Mouse (Mus musculus) embryonic facial prominence, embryonic 15.5 days (tissue): Measurements from ENCODE around the gene Gm11985. TPM values are rescaled to one million over a fixed set of nuclear protein-coding genes. Genes with fewer than 3 reads are reported as not detected.
A peak's percentile ranks its signal among the peaks of the same experiment; 100 is the strongest.

Experiments
- ATAC-seq: fragments of 200-750 bp; cut with Nextera tagmentation; 2 replicates; pipeline ENCODE4 v1.8.0; 2017; ENCODE audit warnings: low read depth, moderate TSS enrichment; ENCODE audit not compliant: insufficient number of reproducible peaks, low FRiP score, low TSS enrichment
- H3K27ac ChIP-seq: fragments of 300-500 bp; sonication (generic); replicated peaks from 2 replicates; pipeline ENCODE4 v1.5.1; 2015; ENCODE audit warnings: mild to moderate bottlenecking, inconsistent platforms
- H3K27me3 ChIP-seq: fragments of 300-500 bp; sonication (generic); 2 replicates; pipeline ENCODE4 v1.6.1; 2015; ENCODE audit warnings: inconsistent platforms
- H3K36me3 ChIP-seq: fragments of 300-500 bp; sonication (generic); 2 replicates; pipeline ENCODE4 v1.6.1; 2015; ENCODE audit warnings: mild to moderate bottlenecking, inconsistent platforms
- H3K4me1 ChIP-seq: fragments of 300-500 bp; sonication (generic); 2 replicates; pipeline ENCODE4 v1.6.1; 2015; ENCODE audit warnings: inconsistent platforms
- H3K4me2 ChIP-seq: fragments of 300-500 bp; sonication (generic); replicated peaks from 2 replicates; pipeline ENCODE4 v1.6.1; 2015; ENCODE audit warnings: mild to moderate bottlenecking, inconsistent platforms
- H3K4me3 ChIP-seq: fragments of 300-500 bp; sonication (generic); replicated peaks from 2 replicates; pipeline ENCODE4 v1.5.1; 2015; ENCODE audit warnings: mild to moderate bottlenecking, inconsistent platforms
- H3K9ac ChIP-seq: fragments of 300-500 bp; sonication (generic); 2 replicates; pipeline ENCODE4 v1.6.1; 2015; ENCODE audit warnings: inconsistent platforms
- H3K9me3 ChIP-seq: fragments of 300-500 bp; sonication (generic); replicated peaks from 2 replicates; pipeline ENCODE4 v1.6.1; 2016; ENCODE audit warnings: inconsistent platforms
- WGBS: fragments of 180-500 bp; shearing (Covaris S2); methylation state at CpG from one replicate; pipeline ENCODE4 v1.1.7; 2015; 5-methylcytosine and 5-hydroxymethylcytosine counted together
- polyA plus RNA-seq: library from polyadenylated mRNA; unstranded; fragments of >200 nt; fragmentation: Nextera tagmentation; extraction: Ambion mirVana; gene quantifications from 2 replicates; pipeline ENCODE4 v1.2.1, GENCODE M21; 2015

Gm11985 gene
- polyA plus RNA-seq, 1 experiment from 2014 or later, result not detected

DNA sequence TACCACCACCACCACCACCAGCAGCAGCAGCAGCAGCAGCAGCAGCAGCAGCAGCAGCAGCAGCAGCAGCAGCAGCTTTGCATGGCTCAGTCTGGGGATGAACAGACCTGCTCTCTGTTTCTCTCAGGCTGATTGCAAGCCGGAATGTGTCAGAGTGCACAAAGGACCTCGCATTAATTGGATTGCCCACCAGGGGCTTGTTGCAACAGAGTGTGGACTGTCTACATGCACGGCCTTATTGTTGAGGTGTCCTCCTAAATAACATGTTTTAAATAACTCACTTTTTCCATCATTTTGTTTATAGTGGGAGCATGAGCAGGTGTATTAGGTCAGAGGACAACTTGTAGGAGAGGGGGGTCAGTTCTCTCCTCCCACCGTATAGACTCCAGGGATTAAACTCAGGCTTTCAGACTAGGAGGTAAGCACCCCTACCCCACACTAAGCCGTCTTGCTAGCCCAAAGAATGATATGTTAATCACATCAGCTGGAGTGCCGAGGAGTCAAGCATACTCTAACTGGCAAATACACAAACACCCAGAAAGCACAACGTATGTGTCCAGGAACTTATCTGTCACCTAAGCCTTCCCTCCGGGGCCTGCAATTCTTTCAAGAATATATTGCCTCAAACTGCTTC is 5.8 kb downstream of the Gm11985 start:
- H3K9me3 ChIP-seq, result no peaks in the 10 kb centered on the region
- no peak for ATAC-seq
- H3K4me3 ChIP-seq, result no peak overlapping the region
- H3K4me1 ChIP-seq, result peaks cover 3% of the 10 kb centered on the region; the same call in 1 of the 2 replicates
- WGBS, result 39% methylated on average over 8 of the region's 8 CpGs
- H3K36me3 ChIP-seq, result no peaks in the 10 kb centered on the region
- H3K27me3 ChIP-seq, result no peaks in the 10 kb centered on the region
- no peak overlapping the region for H3K27ac ChIP-seq
- H3K4me2 ChIP-seq, result no peak overlapping the region
- no peak overlapping the region for H3K9ac ChIP-seq

DNA sequence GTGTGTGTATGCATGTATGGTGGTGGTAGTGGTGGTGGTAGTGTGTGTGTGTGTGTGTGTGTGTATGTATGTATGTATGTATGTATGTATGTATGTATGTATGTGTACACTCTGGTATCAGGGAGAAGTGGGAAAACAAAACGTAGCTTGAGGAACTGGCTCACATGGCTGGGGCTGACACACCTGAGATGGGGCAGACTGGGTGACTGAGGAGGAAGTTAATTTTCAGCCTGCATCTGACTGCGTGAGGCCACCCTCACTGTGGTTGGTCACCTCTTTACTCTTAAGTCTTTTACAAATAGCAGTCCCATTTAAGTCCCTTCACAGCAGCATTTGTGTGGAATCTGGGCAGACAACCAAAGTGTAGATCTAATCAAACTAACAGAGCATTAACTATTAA is 9.1 kb downstream of the Gm11985 start:
- no peak overlapping the region for H3K27ac ChIP-seq
- WGBS, result 75% methylated on average over 2 of the region's 2 CpGs

DNA sequence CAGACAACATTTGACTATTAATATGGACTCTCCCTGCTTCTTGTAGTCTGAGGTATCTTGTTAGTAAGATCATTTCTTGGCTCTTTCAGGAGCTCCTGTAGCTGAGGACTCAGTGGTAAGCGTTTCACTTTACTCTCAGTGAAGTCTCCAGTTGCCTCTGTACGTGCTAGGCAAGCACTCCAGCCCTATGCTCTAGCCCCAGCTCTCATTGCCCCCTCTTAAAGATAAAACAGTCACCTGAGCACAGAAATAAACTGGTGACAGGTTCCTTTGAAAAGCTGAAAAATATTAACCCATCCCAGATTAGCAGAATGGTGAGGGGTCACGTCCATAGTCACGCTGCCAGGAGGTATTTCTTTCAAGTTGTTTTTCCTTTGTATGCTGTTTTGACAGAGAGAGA is 9.6 kb downstream of the Gm11985 start:
- no peak overlapping the region for H3K27ac ChIP-seq
- WGBS, result 63% methylated on average over 4 of the region's 4 CpGs

More for the DNA sequence above, 9.1 kb downstream of the Gm11985 start:
- Histone ChIP-seq H3K4me2 (no peak overlapping the region), H3K9ac (no peak overlapping the region), H3K4me1 (no peaks in the 10 kb centered on the region), H3K4me3 (no peak overlapping the region), H3K27me3 (no peaks in the 10 kb centered on the region), H3K9me3 (no peaks in the 10 kb centered on the region), H3K36me3 (no peaks in the 10 kb centered on the region)
- ATAC-seq, result no peak

DNA sequence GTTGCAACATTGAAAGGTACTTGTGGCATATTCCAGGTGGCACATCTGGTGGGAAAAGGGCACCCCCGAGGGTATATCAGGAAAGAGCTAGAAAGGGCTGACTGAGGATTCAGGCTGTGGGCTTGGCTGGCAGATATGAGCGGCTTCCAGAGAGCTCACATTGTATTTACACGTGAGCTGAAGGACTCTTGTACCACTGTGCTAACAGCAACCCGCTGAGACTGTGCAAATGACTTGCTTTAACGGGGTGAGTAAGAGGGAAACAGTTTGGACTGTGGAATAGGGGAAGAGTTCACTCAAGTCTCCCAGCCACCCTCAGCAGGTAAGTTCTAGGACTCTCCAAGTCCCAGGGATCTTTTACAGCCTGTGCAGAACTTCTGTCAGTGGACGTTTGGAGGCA is 14.7 kb downstream of the Gm11985 start:
- no peak overlapping the region for H3K4me3 ChIP-seq
- H3K9ac ChIP-seq, result no peak overlapping the region
- WGBS, result 78% methylated on average over 6 of the region's 6 CpGs
- H3K27me3 ChIP-seq, result no peaks in the 10 kb centered on the region
- H3K4me2 ChIP-seq, result no peak overlapping the region
- no peaks in the 10 kb centered on the region for H3K9me3 ChIP-seq
- no peaks in the 10 kb centered on the region for H3K36me3 ChIP-seq
- ATAC-seq, result no peak
- no peak overlapping the region for H3K27ac ChIP-seq
- no peaks in the 10 kb centered on the region for H3K4me1 ChIP-seq

More for the DNA sequence above, 9.6 kb downstream of the Gm11985 start:
- Histone ChIP-seq H3K36me3 (no peaks in the 10 kb centered on the region), H3K9ac (no peak overlapping the region), H3K9me3 (no peaks in the 10 kb centered on the region), H3K4me3 (no peak overlapping the region), H3K4me1 (no peaks in the 10 kb centered on the region), H3K27me3 (no peaks in the 10 kb centered on the region), H3K4me2 (no peak overlapping the region)
- no peak for ATAC-seq

DNA sequence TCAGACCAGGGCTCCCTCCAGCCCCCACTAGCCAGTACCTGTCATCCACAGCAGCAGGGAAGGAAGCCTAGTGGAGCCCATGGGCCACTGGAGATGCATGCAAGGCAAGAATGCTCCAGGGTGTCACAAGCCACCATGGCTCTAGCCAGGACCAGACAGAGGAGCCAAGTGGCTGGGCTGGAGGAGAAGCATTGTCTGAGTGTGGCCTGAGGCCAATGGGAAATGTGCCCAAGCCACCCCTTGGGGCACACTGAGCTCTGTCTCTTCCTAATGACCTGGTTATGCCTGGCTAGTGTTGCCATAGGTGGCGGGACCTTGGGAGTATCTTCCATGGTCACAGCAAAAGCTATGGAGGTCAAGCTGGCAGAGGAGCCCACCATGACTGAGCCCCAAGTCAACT is 18.7 kb downstream of the Gm11985 start:
- H3K36me3 ChIP-seq, result no peaks in the 10 kb centered on the region
- no peak overlapping the region for H3K27ac ChIP-seq
- H3K9me3 ChIP-seq, result no peaks in the 10 kb centered on the region
- no peak for ATAC-seq
- H3K4me1 ChIP-seq, result no peaks in the 10 kb centered on the region
- H3K4me3 ChIP-seq, result no peak overlapping the region
- no peaks in the 10 kb centered on the region for H3K27me3 ChIP-seq
- no peak overlapping the region for H3K9ac ChIP-seq
- WGBS, result 100% methylated on average over 1 of the region's 1 CpGs
- H3K4me2 ChIP-seq, result no peak overlapping the region

DNA sequence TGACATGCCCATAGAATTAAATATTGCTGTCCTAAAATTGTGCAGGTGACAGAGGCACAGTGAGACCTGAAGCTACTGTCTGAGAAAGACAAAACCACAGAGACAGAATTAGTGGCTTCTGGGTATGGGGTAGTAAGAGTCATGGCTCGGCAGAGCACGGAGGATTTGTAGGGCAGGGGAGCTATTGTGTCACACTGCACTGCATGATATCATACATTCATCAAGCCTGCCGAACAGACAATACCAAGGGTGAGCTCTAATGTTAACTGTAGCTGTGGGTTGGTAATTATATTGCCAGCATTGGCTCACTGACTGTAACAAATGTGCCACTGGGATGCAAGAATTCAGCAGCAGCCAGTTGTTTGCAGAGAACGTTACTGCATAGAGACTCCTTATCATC is 24.0 kb downstream of the Gm11985 start:
- WGBS, result 82% methylated on average over 4 of the region's 4 CpGs
- no peaks in the 10 kb centered on the region for H3K36me3 ChIP-seq
- H3K4me2 ChIP-seq, result no peak overlapping the region
- H3K9me3 ChIP-seq, result no peaks in the 10 kb centered on the region
- no peak overlapping the region for H3K9ac ChIP-seq
- H3K27me3 ChIP-seq, result no peaks in the 10 kb centered on the region
- H3K4me1 ChIP-seq, result peaks cover 7% of the 10 kb centered on the region; the same call in 1 of the 2 replicates
- no peak for ATAC-seq
- no peak overlapping the region for H3K4me3 ChIP-seq
- H3K27ac ChIP-seq, result no peak overlapping the region

DNA sequence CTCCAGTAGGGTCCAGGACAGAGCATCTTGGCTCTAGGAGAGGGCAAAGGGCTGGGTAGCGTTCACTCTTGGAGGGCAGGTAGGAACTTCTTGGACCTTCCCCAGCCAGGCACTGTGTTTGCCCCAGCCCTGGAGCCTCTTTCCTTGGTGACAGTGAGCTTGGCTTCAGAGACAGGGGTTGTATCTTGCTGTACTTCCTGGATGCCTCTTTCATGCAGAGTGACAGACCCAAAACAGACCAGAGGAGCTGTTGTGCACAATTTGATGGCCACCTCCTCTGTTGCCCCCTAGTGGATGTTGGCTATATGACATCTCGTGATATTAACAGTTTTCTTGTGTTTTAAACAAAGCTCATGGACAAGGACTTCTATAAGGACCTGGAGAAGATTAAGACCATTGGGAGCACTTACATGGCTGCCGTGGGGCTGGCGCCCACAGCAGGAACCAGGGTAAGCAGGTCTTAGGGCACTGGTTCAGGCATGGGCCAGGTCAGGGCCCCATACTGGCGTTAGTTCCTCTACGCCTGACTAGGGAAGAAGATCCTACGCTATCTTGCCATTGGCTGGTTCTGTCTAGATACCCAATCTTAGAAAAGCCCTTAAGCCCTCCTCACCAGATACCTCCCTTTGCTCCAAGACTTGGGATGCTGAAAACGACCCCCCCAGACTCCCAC is 26.7 kb downstream of the Gm11985 start:
- H3K9me3 ChIP-seq, result no peaks in the 10 kb centered on the region
- no peak overlapping the region for H3K4me2 ChIP-seq
- peaks cover 7% of the 10 kb centered on the region; the same call in 1 of the 2 replicates for H3K4me1 ChIP-seq
- 70% methylated on average over 8 of the region's 8 CpGs for WGBS
- no peaks in the 10 kb centered on the region for H3K27me3 ChIP-seq
- H3K27ac ChIP-seq, result no peak overlapping the region
- H3K9ac ChIP-seq, result no peak overlapping the region
- ATAC-seq, result no peak
- H3K4me3 ChIP-seq, result no peak overlapping the region
- H3K36me3 ChIP-seq, result no peaks in the 10 kb centered on the region

DNA sequence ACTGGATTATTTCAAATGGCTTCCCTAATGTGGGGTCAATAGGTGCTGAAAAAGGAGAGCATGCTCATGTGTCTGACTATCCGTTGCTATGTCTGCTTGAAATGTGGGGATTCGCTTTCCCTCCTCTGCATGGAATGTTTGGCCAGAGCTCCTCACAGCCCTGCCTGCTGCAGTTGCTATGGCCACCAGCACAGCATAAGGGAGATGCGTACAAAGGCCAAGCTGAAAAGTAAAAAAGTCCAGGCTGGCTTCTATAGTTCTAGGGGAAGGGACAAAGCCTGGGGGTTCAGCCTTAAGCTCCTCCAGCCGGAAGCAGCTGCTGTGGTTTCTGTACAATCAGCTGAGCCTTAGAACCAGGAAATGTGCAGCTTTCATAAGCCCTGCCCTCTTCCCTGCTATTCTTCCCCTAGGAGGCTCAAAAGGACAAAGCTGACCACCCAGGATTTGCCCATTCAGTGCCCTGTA is 27.7 kb downstream of the Gm11985 start:
- WGBS, result 55% methylated on average over 4 of the region's 4 CpGs
- peak; percentile 70; the same call in 1 of the 2 replicates for ATAC-seq
- Histone ChIP-seq H3K27ac (peak overlapping the region; percentile 44; the same call in 1 of the 2 replicates), H3K4me3 (no peak overlapping the region), H3K36me3 (no peaks in the 10 kb centered on the region), H3K9me3 (no peaks in the 10 kb centered on the region), H3K4me1 (peaks cover 7% of the 10 kb centered on the region; the same call in 1 of the 2 replicates), H3K9ac (no peak overlapping the region), H3K27me3 (no peaks in the 10 kb centered on the region), H3K4me2 (no peak overlapping the region)

DNA sequence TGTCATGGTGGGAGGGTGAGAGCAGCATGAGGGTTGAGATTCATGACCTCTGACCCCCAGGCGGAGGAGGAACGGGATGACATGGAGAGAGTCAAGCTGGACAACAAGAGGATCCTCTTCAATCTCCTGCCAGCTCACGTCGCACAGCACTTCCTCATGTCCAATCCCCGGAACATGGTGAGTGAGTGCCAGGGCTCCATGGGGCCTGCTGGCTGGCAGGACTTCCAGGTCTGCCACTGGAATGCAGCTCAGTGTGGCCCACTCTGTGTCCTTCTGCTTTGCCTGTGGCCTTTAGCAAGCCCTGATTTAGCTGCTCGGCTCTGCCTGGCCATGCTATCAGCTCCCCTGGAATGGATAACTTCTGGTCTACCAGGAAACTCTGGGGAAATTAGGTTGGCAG is 28.2 kb downstream of the Gm11985 start:
- 75% methylated on average over 6 of the region's 6 CpGs for WGBS
- no peak overlapping the region for H3K4me2 ChIP-seq
- no peak for ATAC-seq

DNA sequence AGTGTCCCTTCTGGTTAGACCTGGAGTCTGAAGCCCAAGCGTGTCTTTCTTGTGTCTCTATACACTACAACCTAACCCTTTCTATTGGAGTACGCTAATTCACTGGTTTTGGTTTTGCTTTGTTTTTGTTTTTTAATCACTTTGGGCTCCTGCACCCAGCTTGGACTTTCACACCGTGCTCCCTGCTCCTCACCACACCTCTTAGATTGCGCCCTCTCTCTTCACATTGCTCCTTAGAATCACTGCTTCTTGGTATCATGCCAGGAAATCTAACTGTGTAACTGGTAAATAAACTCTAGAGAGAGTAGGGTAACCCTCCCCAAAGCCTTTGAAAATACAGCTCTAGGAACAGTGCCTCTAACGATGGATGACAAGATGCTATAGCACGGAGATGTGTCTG is 30.2 kb downstream of the Gm11985 start:
- Histone ChIP-seq H3K27me3 (no peaks in the 10 kb centered on the region), H3K9ac (no peak overlapping the region), H3K27ac (no peak overlapping the region), H3K4me2 (no peak overlapping the region), H3K4me1 (peaks cover 7% of the 10 kb centered on the region; the same call in 1 of the 2 replicates), H3K9me3 (no peaks in the 10 kb centered on the region), H3K4me3 (no peak overlapping the region), H3K36me3 (no peaks in the 10 kb centered on the region)
- WGBS, result 74% methylated on average over 6 of the region's 6 CpGs
- ATAC-seq, result no peak

More for the DNA sequence above, 28.2 kb downstream of the Gm11985 start:
- peak overlapping the region; percentile 44 for H3K27ac ChIP-seq
- no peak overlapping the region for H3K4me3 ChIP-seq
- no peaks in the 10 kb centered on the region for H3K9me3 ChIP-seq
- H3K4me1 ChIP-seq, result peaks cover 7% of the 10 kb centered on the region; the same call in 1 of the 2 replicates
- no peaks in the 10 kb centered on the region for H3K36me3 ChIP-seq
- H3K27me3 ChIP-seq, result no peaks in the 10 kb centered on the region
- H3K9ac ChIP-seq, result no peak overlapping the region

DNA sequence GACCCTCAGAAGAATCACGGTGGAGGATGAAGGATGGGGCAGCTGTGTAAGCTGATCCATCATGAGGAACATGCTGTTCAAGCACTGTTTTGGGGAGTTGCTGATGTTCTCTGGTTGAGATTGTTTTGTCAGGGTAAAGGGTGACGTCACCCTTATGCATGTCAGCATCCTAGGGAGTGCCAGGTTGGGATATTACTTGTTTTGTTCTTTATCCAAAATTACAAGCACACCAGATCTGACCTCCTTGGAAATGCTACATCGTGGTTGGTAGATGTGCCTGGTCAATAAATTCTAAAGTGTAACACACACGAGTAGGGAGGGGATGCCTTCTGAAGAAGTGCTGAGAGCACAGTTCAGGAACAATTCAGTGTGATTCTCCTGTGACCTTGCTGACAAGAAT is 31.9 kb downstream of the Gm11985 start:
- Histone ChIP-seq H3K27ac (no peak overlapping the region), H3K27me3 (no peaks in the 10 kb centered on the region), H3K4me1 (peaks cover 7% of the 10 kb centered on the region; the same call in 1 of the 2 replicates), H3K4me2 (no peak overlapping the region), H3K4me3 (no peak overlapping the region), H3K36me3 (no peaks in the 10 kb centered on the region), H3K9me3 (no peaks in the 10 kb centered on the region), H3K9ac (no peak overlapping the region)
- WGBS, result 75% methylated on average over 4 of the region's 4 CpGs
- no peak for ATAC-seq
